Mouse (Mus musculus) left cerebral cortex, adult 8-10 months (tissue): ENCODE measurements around the gene Tex19.1. TPM values are rescaled to one million over a fixed set of nuclear protein-coding genes. Genes with fewer than 3 reads are reported as not detected.

Experiments
- DNase-seq, 2 experiments: peaks; one replicate each; pipeline ENCODE4 v3.0.0; 2022; ENCODE audit warnings: low spot score in 2 of 2
- total RNA-seq, 4 experiments: library from RNA; stranded (reverse); gene quantifications; 2 replicates each; pipeline ENCODE4 v1.2.4; 2022

Gene Tex19.1
- total RNA-seq, 4 experiments from 2014 or later: not detected

GRCm38 (mm10) chr11:121143325-121144015 lies 2.5 kb upstream of the Tex19.1 start:
- no peak for DNase-seq

GRCm38 (mm10) chr11:121148193-121148592 lies 2.2 kb downstream of the Tex19.1 start:
- no peak for DNase-seq

GRCm38 (mm10) chr11:121154203-121154602 lies 8.3 kb downstream of the Tex19.1 start:
- no peak for DNase-seq

- DNase-seq: no peak
Measured at GRCm38 (mm10) chr11:121156411-121156891, 10.5 kb downstream of the Tex19.1 start.

GRCm38 (mm10) chr11:121159971-121160370 lies 14.0 kb downstream of the Tex19.1 start, which contains the start of gene Uts2r:
TSS of gene Uts2r (plus strand) at chr11:121160271.
- DNase-seq: no peak

GRCm38 (mm10) chr11:121160636-121161346 lies 14.8 kb downstream of the Tex19.1 start:
- no peak for DNase-seq

GRCm38 (mm10) chr11:121163751-121164150 lies 17.8 kb downstream of the Tex19.1 start:
- DNase-seq: no peak

GRCm38 (mm10) chr11:121173203-121173602 lies 27.3 kb downstream of the Tex19.1 start:
- no peak for DNase-seq

GRCm38 (mm10) chr11:121174234-121174633 lies 28.3 kb downstream of the Tex19.1 start:
- no peak for DNase-seq

- DNase-seq: no peak
Measured at GRCm38 (mm10) chr11:121176285-121177270, 30.6 kb downstream of the Tex19.1 start.

- no peak for DNase-seq
Measured at GRCm38 (mm10) chr11:121189681-121190080, 43.7 kb downstream of the Tex19.1 start.

- no peak for DNase-seq
Measured at GRCm38 (mm10) chr11:121192742-121193141, 46.8 kb downstream of the Tex19.1 start.

- DNase-seq: no peak
Measured at GRCm38 (mm10) chr11:121193415-121193814, 47.5 kb downstream of the Tex19.1 start.

Other genes starting within 250 kb of the Tex19.1 start
- 1 to 10 TPM; 8.4 to 9.8 (median 9.0) TPM for gene Ccdc57, start 213.3 kb upstream of the Tex19.1 start, total RNA-seq
- gene Slc16a3, start 197.7 kb upstream of the Tex19.1 start, total RNA-seq: 1 to 10 TPM; 3.9 to 9.3 (median 7.8) TPM
- gene Csnk1d, start 154.8 kb upstream of the Tex19.1 start, total RNA-seq: 100 to 1,000 TPM; 112 to 116 (median 113) TPM
- gene Cd7, start 106.7 kb upstream of the Tex19.1 start, total RNA-seq: 1 to 10 TPM; 1.3 to 2.7 (median 1.4) TPM
- gene Sectm1b, start 82.6 kb upstream of the Tex19.1 start, total RNA-seq: not detected
- not detected for gene Sectm1a, start 64.9 kb upstream of the Tex19.1 start, total RNA-seq
- gene Tex19.2, start 27.5 kb upstream of the Tex19.1 start, total RNA-seq: not detected
- gene Uts2r, start 14.1 kb downstream of the Tex19.1 start, total RNA-seq: under 1 TPM in 3 of 4 experiments, not detected in 1; 0.18 to 0.50 (median 0.37) TPM
- gene Hexdc, start 58.3 kb downstream of the Tex19.1 start, total RNA-seq: 10 to 100 TPM; 20.8 to 27.9 (median 24.8) TPM
- gene Ogfod3, start 58.6 kb downstream of the Tex19.1 start, total RNA-seq: 10 to 100 TPM in 1 of 4 experiments, 1 to 10 TPM in 3; 7.5 to 10.2 (median 9.5) TPM
- 10 to 100 TPM; 19.2 to 25.9 (median 23.0) TPM for gene Cybc1, start 83.2 kb downstream of the Tex19.1 start, total RNA-seq
- 10 to 100 TPM; 44.1 to 61.8 (median 51.2) TPM for gene Narf, start 91.1 kb downstream of the Tex19.1 start, total RNA-seq
- gene Foxk2, start 113.8 kb downstream of the Tex19.1 start, total RNA-seq: 10 to 100 TPM; 78.2 to 84.7 (median 79.9) TPM
- gene Wdr45b, start 208.3 kb downstream of the Tex19.1 start, total RNA-seq: 10 to 100 TPM; 65.2 to 76.1 (median 67.4) TPM
- gene Rab40b, start 242.1 kb downstream of the Tex19.1 start, total RNA-seq: 10 to 100 TPM; 48.4 to 55.6 (median 50.4) TPM